Mouse (Mus musculus) embryo, embryonic 11 days (tissue): ENCODE results near the gene Gm17304.

ENCODE experiments used
- DNase-seq: peaks from one replicate; pipeline ENCODE4 v3.0.0-alpha.2; 2015

The Gm17304 gene

DNA sequence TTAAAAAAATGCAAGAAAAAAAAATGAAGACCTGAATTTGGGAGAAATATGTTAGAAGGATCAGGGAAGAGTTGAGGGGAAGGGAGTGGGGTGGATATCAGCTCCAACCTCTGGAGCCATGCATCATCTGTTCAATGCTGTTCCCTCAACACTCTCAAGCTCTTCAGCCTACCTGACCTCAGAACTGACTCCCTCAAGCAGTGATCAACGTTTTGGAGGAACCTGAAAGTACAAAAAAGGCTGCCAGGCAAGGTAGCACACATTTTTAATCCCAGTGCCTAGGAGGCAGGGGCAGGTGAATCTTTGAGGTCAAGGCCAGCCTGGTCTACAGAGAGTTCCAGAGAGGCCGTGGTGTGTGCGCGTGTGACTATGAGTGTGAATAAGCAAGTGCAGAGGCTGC lies at the start of gene Gm17304:
Gene Gm17304, plus strand, starts transcription at position 301 of the 400 bp plus-strand sequence.
- DNase-seq: no peak

DNA sequence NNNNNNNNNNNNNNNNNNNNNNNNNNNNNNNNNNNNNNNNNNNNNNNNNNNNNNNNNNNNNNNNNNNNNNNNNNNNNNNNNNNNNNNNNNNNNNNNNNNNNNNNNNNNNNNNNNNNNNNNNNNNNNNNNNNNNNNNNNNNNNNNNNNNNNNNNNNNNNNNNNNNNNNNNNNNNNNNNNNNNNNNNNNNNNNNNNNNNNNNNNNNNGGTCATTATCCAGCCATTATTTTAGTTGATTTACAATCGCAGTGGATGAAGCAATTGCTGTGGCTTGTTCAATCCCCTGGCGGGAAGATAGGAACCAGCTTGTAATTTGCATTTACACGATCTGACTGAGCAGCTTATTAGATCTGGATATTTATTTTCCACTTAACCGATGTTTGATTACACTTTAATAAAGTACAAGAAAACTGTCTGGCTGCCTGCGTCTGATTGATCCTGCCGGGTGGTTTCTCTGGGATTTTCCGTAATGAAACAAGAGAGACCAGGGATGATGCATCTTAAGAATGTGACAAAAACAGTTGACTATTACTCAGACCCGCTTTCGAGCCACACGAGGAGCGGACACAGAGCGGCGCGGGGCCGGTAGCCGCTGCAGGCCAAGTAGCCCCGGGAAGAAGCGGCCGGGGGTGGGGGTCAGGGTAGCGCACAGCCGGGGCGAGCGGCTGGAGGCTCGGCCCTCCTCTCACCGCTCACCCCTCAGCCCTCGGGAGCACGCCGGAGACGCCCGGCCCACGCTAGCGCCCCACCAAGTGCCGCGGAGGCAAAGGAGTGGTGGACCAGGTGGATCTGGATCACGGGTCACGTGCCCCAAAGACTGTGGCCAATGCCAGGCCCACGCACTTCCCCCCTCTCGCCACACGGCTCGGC lies 48.0 kb upstream of the Gm17304 start:
- DNase-seq: peak; percentile 38

DNA sequence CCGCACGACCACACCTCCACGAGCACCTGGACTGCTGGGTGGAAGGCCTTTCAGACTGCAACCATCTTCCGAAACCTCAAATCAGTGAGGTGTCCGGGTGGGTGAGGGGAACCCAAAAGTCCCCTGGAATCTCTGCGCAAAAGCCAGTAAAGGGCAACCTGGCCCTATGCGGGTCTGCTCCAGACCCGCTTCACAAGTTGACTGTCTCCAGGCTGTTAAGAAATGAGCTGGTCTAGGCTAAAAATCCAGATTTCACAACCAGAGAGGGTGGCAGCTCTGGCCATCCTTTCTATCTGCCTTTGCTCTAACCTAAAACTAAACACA lies 47.4 kb upstream of the Gm17304 start:
- DNase-seq: peak; percentile 21

DNA sequence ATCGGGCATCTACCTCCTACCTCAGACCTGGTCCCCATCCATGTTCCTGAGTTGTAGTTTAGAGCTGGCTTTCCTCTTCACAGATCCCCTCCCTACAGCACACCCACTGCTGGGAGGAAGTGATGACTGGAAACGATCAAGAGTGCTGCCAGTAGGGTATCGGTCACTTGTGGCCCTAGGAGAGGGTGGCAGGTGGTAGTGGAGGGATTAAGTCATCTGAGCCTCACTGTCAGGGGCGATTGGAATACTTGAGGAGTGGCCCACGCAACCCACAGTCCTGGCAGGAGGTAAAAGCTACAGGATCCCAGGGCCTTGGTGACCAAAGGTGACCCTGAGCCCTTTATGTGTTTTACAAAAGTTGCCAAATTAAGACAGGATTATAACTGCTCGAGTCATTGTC lies 42.9 kb upstream of the Gm17304 start:
- no peak for DNase-seq

DNA sequence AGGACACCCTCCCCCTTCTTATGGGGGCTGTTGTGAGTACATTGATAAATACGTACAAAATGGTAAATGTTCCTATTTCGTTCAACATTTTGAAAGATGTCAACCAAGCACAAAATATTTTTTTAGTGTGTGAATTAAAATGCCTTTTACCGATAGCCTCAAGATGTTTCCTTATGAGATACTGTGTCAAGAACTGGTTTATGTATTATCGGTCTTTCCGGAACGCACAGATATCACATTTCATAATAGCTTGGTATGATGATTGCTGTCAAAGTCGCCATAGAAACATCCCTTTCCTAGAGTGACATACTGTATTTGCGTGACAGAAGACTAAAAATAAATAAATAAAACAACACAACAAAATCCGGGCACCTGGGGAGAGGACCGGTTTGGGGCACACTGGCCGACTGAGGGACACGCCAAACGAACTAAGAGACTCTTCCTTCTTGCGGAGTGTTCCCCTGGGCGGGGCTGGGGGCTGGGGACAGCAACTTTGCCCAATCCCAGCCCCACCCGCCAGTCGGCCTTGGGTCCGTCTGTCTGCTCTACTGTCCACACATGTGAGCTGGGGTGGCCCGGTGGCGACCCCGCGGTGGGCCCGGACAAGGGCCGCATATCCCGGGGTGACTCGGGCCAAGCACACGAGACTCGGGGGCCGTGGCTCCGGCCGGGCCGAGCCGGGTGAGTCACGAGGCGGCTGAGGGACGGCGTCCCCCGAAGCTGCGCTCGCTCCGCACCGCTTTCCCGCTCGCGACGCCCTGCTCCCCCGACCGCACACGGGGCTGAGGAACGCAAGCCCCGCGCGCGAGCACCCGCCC lies 34.9 kb upstream of the Gm17304 start:
- DNase-seq: no peak

DNA sequence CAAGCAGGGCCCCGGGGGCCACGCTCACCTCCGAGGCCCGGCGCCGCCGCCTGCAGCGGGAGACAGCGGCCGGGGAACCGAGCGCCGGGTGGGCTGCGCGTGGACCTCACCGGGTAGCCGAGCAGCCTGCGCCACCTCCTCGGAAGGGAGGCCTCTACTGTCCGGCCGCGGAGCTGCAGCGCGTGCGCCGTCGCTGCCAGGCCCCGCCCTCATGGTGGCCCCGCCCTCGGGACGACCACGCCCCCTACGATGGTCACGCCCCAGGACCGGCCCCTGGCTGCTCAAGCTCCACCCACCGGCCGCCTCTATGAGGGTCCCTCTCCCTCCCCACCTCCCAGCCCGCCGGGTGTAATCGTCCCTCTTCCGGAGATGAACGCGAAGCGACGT lies 34.3 kb upstream of the Gm17304 start:
- DNase-seq: peak; percentile 90

DNA sequence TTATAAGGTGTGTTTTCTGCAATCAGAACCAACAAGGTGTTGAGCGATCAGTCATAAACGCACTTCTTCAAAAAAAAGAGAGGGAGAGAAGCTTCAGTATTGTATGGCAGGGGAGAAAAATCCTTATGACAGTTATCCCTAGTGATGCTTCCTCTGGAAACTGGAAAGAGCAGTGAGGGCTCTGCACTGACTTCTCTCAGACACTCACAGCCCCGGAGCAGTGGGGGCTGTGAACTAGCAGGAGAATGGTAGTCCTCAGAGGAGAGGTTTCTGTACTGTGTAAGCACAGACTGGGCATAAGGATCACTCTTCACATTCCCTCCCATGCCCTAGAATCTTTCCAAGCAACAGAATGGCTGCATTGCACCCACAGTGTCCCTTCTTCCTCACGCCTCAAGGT lies 33.8 kb upstream of the Gm17304 start:
- no peak for DNase-seq

DNA sequence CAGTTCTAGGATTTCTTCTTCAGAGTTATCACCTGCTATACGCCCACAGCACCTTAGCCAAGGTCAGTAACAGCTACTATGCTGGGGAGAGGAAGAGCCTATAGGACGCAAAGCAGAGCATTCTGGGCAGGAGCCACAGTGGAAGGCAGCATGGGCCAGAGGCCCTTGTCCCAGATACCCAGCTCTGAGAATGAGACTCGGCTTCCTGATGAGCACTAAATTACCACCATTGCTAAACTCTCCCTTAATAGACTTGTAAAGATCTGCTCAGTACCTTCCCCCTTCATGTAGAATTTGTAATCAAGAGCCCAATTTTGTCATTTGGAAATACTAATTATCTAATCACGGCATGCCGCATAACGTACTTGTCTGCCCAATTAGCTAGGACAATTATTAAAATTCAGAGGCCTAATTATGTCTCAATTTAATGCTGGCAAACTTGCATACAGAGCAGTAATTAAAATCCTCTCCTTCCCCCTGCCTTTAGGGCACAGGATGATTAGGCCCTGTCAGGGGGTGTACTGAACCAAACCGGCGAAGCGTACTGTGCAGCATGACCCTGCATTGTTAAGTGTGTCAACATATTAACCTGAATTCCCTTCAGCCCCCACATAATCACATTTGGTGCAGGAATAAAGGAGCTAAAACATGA lies 31.5 kb upstream of the Gm17304 start:
- no peak for DNase-seq

DNA sequence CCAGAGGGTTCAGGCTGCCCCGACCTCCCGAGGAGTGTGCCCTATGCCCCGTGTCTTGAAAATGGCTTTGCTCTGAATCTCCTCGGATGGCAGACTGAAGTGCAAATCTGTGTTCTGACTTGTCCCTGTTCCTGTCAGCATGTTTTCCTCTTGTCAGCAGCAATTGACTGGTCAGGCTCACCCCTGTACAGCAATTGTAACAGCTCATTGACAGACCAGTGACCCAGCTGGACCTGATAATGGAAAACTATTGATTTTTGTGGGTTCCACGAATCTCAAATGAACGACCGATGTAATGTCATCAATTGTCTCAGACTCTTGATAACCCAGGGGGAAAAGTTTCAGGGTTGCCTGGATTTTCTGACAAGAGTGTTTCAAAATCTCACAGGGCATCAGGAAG lies 28.0 kb upstream of the Gm17304 start:
- no peak for DNase-seq

DNA sequence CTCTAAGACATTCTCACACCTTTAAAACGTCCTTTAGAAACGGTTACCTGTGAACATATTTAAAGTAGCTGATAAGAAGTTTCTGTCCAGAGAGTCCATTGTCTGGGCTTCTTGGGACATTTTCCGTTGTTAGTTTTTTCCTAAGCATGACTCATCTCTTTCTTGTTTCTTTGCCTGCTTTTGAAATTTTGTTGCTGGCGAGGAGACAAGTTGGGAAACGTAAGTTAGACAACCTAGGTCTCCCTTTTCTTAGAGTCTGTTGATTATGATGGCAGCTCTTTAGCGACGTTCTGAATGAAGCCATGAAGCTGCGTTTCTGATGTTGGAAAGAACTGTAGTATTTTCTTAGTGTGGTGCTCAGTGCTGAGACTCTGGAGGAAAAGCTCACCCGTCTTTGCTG lies 19.9 kb upstream of the Gm17304 start:
- DNase-seq: no peak

DNA sequence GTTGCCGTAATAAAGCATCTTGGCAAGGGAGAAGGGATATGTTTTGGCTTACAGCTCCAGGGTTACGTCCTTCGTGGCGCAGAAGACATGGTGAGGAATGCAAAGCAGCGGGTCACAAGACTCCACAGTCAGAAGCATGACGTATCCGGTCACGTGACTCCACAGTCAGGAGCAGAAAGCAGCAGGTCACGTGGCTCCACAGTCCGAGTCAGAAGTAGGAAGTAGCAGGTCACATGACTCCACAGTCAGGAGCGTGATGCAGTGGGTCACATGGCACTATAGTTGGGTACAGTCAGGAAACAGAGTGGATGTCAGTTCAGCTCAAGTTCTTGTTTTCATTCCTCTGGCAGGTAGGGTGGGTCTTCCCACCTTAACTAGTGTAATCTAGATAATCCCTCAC lies 19.2 kb upstream of the Gm17304 start:
- no peak for DNase-seq

DNA sequence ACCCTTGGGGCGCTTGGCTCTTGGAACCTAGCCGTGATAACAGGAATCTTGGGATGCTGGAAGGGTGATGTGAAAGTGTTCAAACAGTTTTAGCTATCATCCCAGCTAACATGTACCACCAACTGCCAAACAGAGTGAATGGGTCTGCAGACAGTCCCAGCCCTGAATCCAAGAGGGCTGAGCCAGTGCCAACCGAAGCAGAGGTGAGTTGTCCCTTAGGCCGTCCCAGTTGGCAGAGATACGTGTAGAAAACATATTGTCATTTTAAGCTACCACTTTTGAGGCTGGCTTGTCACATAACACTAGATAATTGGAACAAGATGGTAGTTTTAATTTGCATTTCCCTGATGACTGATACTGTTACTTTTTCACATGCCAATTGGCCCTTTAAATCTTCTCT lies 18.2 kb upstream of the Gm17304 start:
- no peak for DNase-seq

DNA sequence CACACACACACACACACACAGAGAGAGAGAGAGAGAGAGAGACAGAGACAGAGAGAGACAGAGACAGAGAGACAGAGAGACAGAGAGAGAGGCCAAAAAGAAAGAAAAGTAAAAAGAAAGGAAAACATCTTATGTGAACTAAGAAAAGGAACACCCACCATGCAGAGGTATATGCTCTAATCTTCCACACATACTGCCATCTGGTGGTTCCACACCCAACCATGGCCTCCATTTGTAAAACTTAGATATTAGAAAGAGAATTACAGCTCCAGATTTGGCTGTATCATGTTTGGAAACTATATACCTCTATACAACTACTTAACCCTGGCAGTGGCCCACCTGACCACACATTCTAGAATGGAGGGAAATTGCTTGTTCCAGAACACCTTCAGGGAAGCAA lies 14.5 kb upstream of the Gm17304 start:
- no peak for DNase-seq

DNA sequence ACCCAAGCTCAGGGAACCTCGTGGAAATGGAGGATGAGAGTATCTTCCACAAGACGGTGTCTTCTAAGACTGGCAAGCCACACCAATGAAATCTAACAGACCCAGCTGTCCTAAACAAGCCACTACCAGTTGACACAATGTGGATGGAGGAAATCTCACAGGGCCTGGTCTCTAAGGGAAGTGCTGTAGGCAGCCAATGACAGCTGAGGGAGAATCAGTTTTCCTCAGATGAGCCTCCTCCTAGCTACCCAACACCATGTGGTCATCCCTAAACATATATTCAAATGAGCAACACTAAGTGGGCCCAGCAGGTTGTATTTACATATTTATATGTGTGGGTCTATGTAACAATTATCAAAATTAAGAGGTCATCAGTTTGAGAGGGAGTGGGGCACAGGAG lies 11.4 kb upstream of the Gm17304 start:
- no peak for DNase-seq

DNA sequence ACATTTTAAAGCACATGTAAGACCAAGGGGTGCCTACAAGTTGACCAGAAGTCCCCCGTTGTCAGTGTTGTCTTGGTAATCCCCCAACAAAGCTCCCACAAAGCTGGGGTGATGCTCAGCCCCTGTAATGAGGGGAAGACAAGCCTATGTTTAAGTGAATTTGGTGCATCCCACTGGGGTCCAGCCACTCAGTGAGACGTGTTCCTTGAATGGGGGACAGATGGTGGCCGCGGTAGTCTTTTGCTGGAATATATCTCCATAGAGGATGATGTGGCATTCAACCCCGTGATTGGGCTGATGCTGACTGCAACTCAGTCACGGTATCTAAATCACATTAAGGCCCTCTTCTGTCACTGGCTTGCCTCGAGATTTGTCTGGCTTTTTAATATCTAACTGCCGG lies 9.4 kb upstream of the Gm17304 start:
- DNase-seq: no peak

DNA sequence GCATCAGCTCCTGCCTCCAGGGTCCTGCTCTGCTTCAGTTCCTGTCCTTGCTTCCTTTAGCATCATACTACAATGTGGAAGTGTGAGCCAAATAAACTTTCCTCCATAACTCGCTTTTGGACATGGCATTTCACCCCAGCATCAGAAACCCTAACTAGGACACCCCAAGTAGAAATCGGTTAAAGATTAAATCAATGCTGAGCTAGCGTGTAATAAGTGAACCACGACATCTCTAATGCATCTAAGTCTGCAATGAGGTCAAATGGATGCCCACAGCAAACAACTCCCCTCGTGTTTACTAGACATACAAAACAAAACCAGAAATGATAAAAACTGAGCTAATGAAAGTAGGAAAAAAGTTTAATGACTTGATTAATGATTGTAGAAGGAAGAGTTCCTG lies 4.5 kb upstream of the Gm17304 start:
- DNase-seq: no peak

DNA sequence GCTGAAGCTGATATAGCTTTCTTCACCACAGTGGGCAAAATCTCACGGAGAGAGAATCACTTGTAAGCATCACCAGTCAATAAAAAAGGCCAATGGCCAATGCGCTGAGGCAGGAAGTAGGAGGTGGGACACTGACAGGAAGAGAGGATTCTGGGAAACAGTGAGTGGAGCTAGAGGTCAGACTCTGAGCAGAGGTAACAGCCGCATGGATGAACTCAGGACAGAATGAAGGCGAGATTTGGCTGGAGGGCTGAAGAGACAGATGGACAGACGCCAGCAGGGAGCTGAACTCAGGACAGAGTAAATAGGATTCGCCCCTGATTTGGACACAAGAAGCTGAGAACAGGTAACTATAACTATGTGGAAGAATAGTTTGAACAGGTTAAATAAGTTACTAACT lies 3.8 kb upstream of the Gm17304 start:
- no peak for DNase-seq

DNA sequence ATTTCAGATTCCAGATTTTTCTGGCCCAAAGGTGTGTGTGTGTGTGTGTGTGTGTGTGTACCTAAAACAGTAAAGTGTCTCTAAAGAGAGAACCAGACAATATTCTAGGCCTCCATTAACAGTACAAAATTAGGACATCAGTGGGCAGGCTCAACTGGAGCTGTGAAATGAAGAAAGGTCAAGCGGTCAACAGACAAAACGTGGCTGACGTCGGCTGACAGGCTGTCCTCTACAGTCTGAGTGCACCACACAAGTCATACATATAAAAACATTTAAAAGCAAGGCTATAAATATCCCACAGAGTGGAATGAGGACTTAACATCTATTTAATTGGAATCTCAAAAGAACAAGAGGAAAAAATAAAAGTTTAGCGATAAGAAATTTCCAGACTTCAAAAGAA lies 1.8 kb upstream of the Gm17304 start:
- no peak for DNase-seq

DNA sequence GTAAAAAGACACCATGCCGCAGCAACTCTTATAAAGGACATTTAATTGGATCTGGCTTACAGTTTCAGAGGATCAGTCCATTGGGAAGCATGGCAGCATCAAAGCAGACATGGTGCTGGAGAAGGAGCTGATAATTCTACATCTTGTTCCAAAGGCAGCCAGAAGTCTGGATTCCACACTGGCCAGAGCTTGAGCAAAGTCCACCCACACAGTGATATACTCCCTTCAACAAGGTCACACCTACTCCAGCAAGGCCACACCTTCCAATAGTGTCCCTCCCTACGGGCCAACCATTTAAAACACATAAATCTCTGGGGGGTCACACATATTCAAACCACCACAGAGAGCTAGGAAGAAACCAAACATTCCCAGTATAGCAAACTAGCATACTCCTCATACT lies 3.3 kb downstream of the Gm17304 start:
- no peak for DNase-seq

DNA sequence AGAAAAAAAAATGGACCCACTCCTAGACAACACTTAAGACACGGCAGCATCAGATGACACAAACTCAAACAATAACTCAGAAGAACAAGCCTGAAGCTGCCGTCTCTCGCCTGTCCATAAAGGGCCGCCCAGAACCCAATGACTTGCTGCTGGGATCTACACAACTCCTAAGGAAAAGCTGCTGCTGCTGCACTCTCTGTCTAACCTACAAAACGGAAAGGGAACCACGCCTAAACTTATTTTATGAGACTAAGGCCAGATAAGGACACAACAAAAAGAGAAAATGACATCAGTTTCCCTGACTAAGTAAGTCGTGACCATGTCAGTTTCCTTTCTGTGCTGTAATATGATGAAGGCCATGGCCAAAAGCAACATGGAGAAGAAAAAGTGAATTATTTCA lies 5.7 kb downstream of the Gm17304 start:
- DNase-seq: no peak

DNA sequence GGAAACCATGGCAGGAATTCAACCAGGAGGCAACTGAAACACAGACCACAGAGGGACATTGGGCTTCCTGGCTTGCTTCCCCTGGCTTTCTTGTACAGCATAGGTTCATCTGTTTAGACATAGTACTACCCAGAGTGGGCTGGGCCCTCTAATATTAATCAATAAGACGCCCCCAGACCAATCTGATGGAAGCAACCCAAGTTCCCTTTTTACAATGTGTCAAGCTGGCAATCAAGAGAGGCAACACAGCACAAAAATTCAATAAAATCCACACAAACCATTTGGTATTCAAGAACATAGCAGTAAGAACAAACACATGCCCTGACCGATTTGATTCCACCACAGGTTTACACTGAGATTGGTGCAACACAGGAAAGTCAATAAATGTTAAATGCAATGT lies 6.1 kb downstream of the Gm17304 start:
- DNase-seq: no peak

DNA sequence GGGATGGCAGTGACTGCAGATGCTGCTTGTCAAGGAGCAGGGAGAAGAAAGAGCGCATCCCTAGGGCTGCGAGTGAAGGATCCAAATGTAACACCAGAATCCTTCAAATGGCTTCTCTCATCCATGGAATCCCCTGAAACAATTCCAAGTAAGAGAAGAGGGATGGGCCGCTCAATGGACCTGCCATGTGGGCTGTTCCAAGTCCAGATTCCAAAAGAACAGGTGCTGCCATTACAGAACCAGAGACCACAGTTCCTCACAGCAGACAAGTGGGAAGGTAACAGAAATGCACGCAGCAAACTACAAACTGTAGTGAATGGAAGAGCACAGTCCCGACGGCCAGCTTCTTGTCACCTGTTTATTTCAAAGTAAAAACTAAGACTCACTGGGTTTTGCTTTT lies 11.5 kb downstream of the Gm17304 start:
- DNase-seq: no peak

DNA sequence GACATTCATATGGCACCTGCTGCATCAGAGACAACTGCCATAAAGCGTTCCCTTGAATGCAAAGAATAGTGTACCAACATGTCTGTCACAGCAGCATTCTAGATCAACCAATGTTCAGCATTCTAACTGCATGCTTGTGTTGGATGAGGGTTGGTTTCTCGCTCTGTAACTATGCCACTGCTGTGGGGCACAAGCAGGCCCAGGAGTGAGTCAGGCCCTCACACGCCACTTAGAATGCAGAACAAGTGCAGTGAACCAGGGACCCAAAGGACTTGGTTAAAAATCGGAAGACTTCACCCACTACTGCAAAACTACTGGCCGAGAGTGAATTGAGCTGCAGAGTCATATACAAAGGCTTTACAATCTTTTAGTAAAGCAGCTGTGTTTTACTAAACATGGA lies 13.3 kb downstream of the Gm17304 start:
- no peak for DNase-seq

DNA sequence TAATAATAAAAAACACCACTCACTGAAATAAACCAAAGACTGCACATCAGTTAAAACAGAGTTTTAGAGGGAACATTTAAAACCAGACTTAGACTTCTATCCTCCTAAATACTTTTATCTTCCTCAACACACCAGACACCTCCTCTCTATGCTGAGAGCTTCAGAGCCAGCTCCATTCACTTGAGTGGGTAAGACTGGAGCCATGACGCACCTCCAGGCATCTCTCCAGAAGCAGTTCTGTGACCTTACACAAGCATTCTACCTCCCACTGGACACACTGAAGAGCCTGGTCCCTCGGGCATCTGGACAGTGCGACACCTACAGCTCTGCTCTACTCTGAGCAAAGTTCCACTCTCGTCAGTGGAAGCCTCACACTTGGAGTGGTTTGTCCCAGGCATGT lies 14.4 kb downstream of the Gm17304 start:
- no peak for DNase-seq
